19 mouse cellular contexts compared by ENCODE assay signal in the genomic region with DNA sequence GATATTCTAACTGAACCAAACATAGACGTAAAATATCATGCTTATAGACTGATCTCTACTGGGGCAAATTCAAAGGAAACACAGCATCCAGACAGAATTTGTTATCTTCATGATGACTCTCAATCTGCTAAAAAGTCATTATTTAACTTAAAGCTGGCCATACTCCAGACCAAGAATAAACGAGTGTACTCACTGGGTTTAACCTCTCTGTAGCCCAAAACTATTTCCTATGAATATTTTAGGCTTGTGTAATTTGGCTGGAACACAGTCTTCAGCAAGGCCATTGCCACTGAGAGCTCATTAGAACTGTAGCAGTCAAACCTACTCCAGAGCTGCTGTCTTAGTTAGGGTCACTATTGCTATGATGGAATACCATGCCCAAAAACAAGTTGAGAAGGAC.
"Had no signal": no experiment of that assay in that cellular context is flagged by ENCODE, and none has a peak within 500 bp of the region (broad histone marks: within the 10 kb centered on the region; RNA-seq: fewer than 3 reads in every experiment).

No protein-coding gene starts in this region.

- H3K4me2 ChIP-seq: liver, embryonic 11.5 days; midbrain, embryonic 12.5 days; neural tube, embryonic 13.5 days; neural tube, embryonic 15.5 days had no signal

- H3K9me3 ChIP-seq: midbrain, embryonic 10.5 days; midbrain, embryonic 12.5 days; neural tube, embryonic 13.5 days; neural tube, embryonic 15.5 days had no signal

- H3K4me3 ChIP-seq: midbrain, embryonic 10.5 days; midbrain, embryonic 12.5 days; myocyte; neural tube, embryonic 13.5 days; neural tube, embryonic 15.5 days had no signal

- H3K9ac ChIP-seq: liver, embryonic 14.5 days; midbrain, embryonic 12.5 days; neural tube, embryonic 13.5 days; neural tube, embryonic 15.5 days had no signal

- H3K27me3 ChIP-seq: midbrain, embryonic 12.5 days; neural tube, embryonic 13.5 days; neural tube, embryonic 15.5 days had no signal

- H3K27ac ChIP-seq: liver, embryonic 14.5 days; midbrain, embryonic 10.5 days; midbrain, embryonic 12.5 days; neural tube, embryonic 13.5 days; neural tube, embryonic 15.5 days had no signal

- H3K36me3 ChIP-seq: midbrain, embryonic 10.5 days; midbrain, embryonic 12.5 days; neural tube, embryonic 13.5 days; neural tube, embryonic 15.5 days had no signal

- ATAC-seq: midbrain, embryonic 16.5 days had no signal

- DNase-seq: lung, adult 2 months; lung, postnatal 36 days; midbrain, embryonic 14.5 days; retina, postnatal 1 day; right cerebral cortex, adult 18-20 months; right cerebral cortex, postnatal 25 days; right cerebral cortex, postnatal 4 days; spleen, adult 18-20 months; thymus, adult 18-20 months; thymus, postnatal 14 days; thymus, postnatal 36 days had no signal

- H3K4me1 ChIP-seq: midbrain, embryonic 10.5 days; neural tube, embryonic 15.5 days had no signal
